Comparison of ENCODE assay signal across 20 mouse cellular contexts in genomic region chr10:4618026-4618425, GRCm38 (mm10). TPM values are rescaled to one million over a fixed set of nuclear protein-coding genes. Genes with fewer than 3 reads are reported as not detected.
DNase-seq lines count a peak whose midpoint lies in the region; TF ChIP-seq lines count a peak whose summit lies in the region.
"Had no signal": no experiment of that assay in that cellular context is flagged by ENCODE, and none has a peak within 500 bp of the region (broad histone marks: within the 10 kb centered on the region; RNA-seq: fewer than 3 reads in every experiment).

No protein-coding gene starts in this region.

- WGBS in liver, adult 2 months: 15% methylated on average over 2 of the region's 2 CpGs

- H3K36me3 ChIP-seq in liver, adult 2 months (ENCODE audit: control insufficient read depth, insufficient read depth, low read length): no peaks in the 10 kb centered on the region
- H3K36me3 ChIP-seq: embryonic facial prominence, embryonic 10.5 days; hindbrain, embryonic 12.5 days; limb, embryonic 12.5 days; liver, embryonic 15.5 days; midbrain, embryonic 15.5 days had no signal

- TF ChIP-seq CTCF in gastrocnemius, adult 2 months (IDR thresholded peaks at IDR 0.05): no peak
- TF ChIP-seq CTCF in liver, adult 2 months (IDR thresholded peaks at IDR 0.05; ENCODE audit: low read depth, low read length): no peak

- no peak overlapping the region for H3K4me3 ChIP-seq in gastrocnemius, adult 2 months
- no peak overlapping the region for H3K4me3 ChIP-seq in liver, adult 2 months (ENCODE audit: insufficient read depth, low read depth, low read length)
- H3K4me3 ChIP-seq: embryonic facial prominence, embryonic 10.5 days; hindbrain, embryonic 12.5 days; limb, embryonic 12.5 days; liver, embryonic 15.5 days; megakaryocyte, embryonic 14.5 days; midbrain, embryonic 15.5 days had no signal

- peak overlapping the region; percentile 61 for H3K27ac ChIP-seq in gastrocnemius, adult 2 months
- H3K27ac ChIP-seq in liver, adult 2 months (replicated peaks; ENCODE audit: insufficient read depth, low read depth, low read length): peak overlapping the region; percentile 55
- H3K27ac ChIP-seq: embryonic facial prominence, embryonic 10.5 days; hindbrain, embryonic 12.5 days; limb, embryonic 12.5 days; liver, embryonic 15.5 days; midbrain, embryonic 15.5 days had no signal

- no peaks in the 10 kb centered on the region for H3K27me3 ChIP-seq in liver, adult 2 months (ENCODE audit: control insufficient read depth, insufficient read depth, low read length)
- H3K27me3 ChIP-seq: hindbrain, embryonic 12.5 days; limb, embryonic 12.5 days; liver, embryonic 15.5 days; megakaryocyte, embryonic 14.5 days; midbrain, embryonic 15.5 days; Patski had no signal

- no peak for DNase-seq in gastrocnemius, adult 2 months
- DNase-seq in gastrocnemius, postnatal 36 days: no peak
- DNase-seq in liver, adult 2 months (ENCODE audit: extremely low read depth, low read depth, low spot score): peak; percentile 41
- no peak for DNase-seq in liver
- peak; percentile 22 for DNase-seq in adrenal gland, postnatal 10 days
- peak; percentile 45 for DNase-seq in lung, postnatal 36 days
- no peak for DNase-seq in embryo, embryonic 10 days (ENCODE audit: low spot score)
- DNase-seq: B cell, adult 2 months; cerebellum, adult 18-20 months; cerebellum, postnatal 36 days; gastrocnemius, postnatal 10 days; right cerebral cortex, postnatal 4 days; thymus, adult 18-20 months had no signal

- intact Hi-C loops in gastrocnemius, adult 2 months (cut with DNase I): loop anchor here (5.0 kb wide), 1 partner anchor 94 kb away; no protein-coding TSS in a partner anchor
- intact Hi-C loops in gastrocnemius, postnatal 36 days (cut with DNase I): no loop called here

- no peak overlapping the region for H3K9ac ChIP-seq in liver, adult 2 months (ENCODE audit: low read depth, low read length)
- H3K9ac ChIP-seq: hindbrain, embryonic 12.5 days; limb, embryonic 12.5 days; liver, embryonic 15.5 days; midbrain, embryonic 15.5 days had no signal

- no peak for TF ChIP-seq POLR2A in liver, adult 2 months (IDR thresholded peaks at IDR 0.05; ENCODE audit: extremely low read depth, insufficient read depth, low read length)

- H3K4me1 ChIP-seq in liver, adult 2 months (ENCODE audit: control insufficient read depth, insufficient read depth, low read length): peaks cover 26% of the 10 kb centered on the region
- H3K4me1 ChIP-seq: embryonic facial prominence, embryonic 10.5 days; hindbrain, embryonic 12.5 days; liver, embryonic 15.5 days; midbrain, embryonic 15.5 days had no signal

- H3K79me2 ChIP-seq in liver, adult 2 months (ENCODE audit: control insufficient read depth, insufficient read depth, low read length): peaks cover 10% of the 10 kb centered on the region; the same call in 1 of the 2 replicates

RNA-seq across cellular contexts. Expression of gene Esr1, which starts 6.6 kb away (rescaled TPM):
- 10 to 100 TPM; 30.6 to 46.5 TPM for total RNA-seq in gastrocnemius, adult 2 months (2021)
- 10 to 100 TPM; 28.7 to 32.2 TPM for total RNA-seq in gastrocnemius, postnatal 36 days (2021)
- total RNA-seq in liver, adult 2 months (2014; rRNA removed): 30.3 and 36.3 TPM in 2 replicates
- polyA plus RNA-seq in liver, adult 2 months (2012; rRNA removed): 12.2 and 18.8 TPM in 2 replicates
- total RNA-seq in adrenal gland, postnatal 10 days (2021): 10 to 100 TPM; 16.2 to 24.5 TPM

Comparison
In these comparisons a context has a peak if more than half of its experiments do, and no peak if none do; other contexts are left out.
1. DNase-seq: peak in liver, adult 2 months (single experiment), adrenal gland, postnatal 10 days (single experiment) and lung, postnatal 36 days (single experiment); none in gastrocnemius, adult 2 months (single experiment), gastrocnemius, postnatal 36 days (0 of 2), liver (single experiment) and embryo, embryonic 10 days (single experiment).